Mouse (Mus musculus): Measurements from ENCODE around the gene Palm2. TPM values are rescaled to one million over a fixed set of nuclear protein-coding genes. Genes with fewer than 3 reads are reported as not detected.

The Palm2 gene
- polyA plus RNA-seq, 1 experiment from 2014 or later, result 1.4 TPM

GRCm38 (mm10) chr4:57625756-57626155 is 191.7 kb downstream of the Palm2 start:
- WGBS, result 63% methylated on average over 1 of the region's 1 CpGs
- no peaks in the 10 kb centered on the region for H3K9me3 ChIP-seq (ENCODE audit: control insufficient read depth, low read length)
- no peak for ATAC-seq (ENCODE audit: insufficient read depth, low FRiP score, low TSS enrichment)
- H3K36me3 ChIP-seq (ENCODE audit: control insufficient read depth, insufficient read depth, low read length), result no peaks in the 10 kb centered on the region
- no peak overlapping the region for H3K4me3 ChIP-seq (ENCODE audit: low read depth, low read length)
- H3K4me1 ChIP-seq (ENCODE audit: control insufficient read depth, insufficient read depth, low read length), result no peaks in the 10 kb centered on the region
- H3K27ac ChIP-seq (ENCODE audit: low read depth, low read length), result no peak overlapping the region
- no peaks in the 10 kb centered on the region for H3K27me3 ChIP-seq (ENCODE audit: control insufficient read depth, insufficient read depth, low read length)
- H3K4me2 ChIP-seq (ENCODE audit: low read depth), result no peak overlapping the region
- no peak for DNase-seq (ENCODE audit: low spot score)
- H3K9ac ChIP-seq (ENCODE audit: low read length), result no peak overlapping the region

- Histone ChIP-seq H3K4me3 (ENCODE audit: low read depth, low read length) (no peak overlapping the region), H3K27ac (ENCODE audit: low read depth, low read length) (no peak overlapping the region), H3K9ac (ENCODE audit: low read length) (no peak overlapping the region), H3K4me1 (ENCODE audit: control insufficient read depth, insufficient read depth, low read length) (no peaks in the 10 kb centered on the region), H3K36me3 (ENCODE audit: control insufficient read depth, insufficient read depth, low read length) (no peaks in the 10 kb centered on the region), H3K9me3 (ENCODE audit: control insufficient read depth, low read length) (no peaks in the 10 kb centered on the region), H3K27me3 (ENCODE audit: control insufficient read depth, insufficient read depth, low read length) (no peaks in the 10 kb centered on the region), H3K4me2 (ENCODE audit: low read depth) (no peak overlapping the region)
- DNase-seq (ENCODE audit: low spot score) (no peak), ATAC-seq (ENCODE audit: insufficient read depth, low FRiP score, low TSS enrichment) (no peak)
- 78% methylated on average over 5 of the region's 5 CpGs for WGBS
Measured at GRCm38 (mm10) chr4:57626921-57627320, 192.9 kb downstream of the Palm2 start.

- H3K36me3 ChIP-seq (ENCODE audit: control insufficient read depth, insufficient read depth, low read length), result no peaks in the 10 kb centered on the region
- no peak overlapping the region for H3K4me2 ChIP-seq (ENCODE audit: low read depth)
- no peaks in the 10 kb centered on the region for H3K27me3 ChIP-seq (ENCODE audit: control insufficient read depth, insufficient read depth, low read length)
- ATAC-seq (ENCODE audit: insufficient read depth, low FRiP score, low TSS enrichment) (no peak), DNase-seq (ENCODE audit: low spot score) (no peak)
- no peaks in the 10 kb centered on the region for H3K9me3 ChIP-seq (ENCODE audit: control insufficient read depth, low read length)
- no peak overlapping the region for H3K4me3 ChIP-seq (ENCODE audit: low read depth, low read length)
- H3K4me1 ChIP-seq (ENCODE audit: control insufficient read depth, insufficient read depth, low read length), result no peaks in the 10 kb centered on the region
- H3K27ac ChIP-seq (ENCODE audit: low read depth, low read length), result no peak overlapping the region
- H3K9ac ChIP-seq (ENCODE audit: low read length), result no peak overlapping the region
- WGBS, result 90% methylated on average over 5 of the region's 5 CpGs
Measured at GRCm38 (mm10) chr4:57632386-57632785, 198.3 kb downstream of the Palm2 start.

- DNase-seq (ENCODE audit: low spot score), result no peak
- 93% methylated on average over 7 of the region's 7 CpGs for WGBS
- Histone ChIP-seq H3K36me3 (ENCODE audit: control insufficient read depth, insufficient read depth, low read length) (no peaks in the 10 kb centered on the region), H3K27me3 (ENCODE audit: control insufficient read depth, insufficient read depth, low read length) (no peaks in the 10 kb centered on the region), H3K4me2 (ENCODE audit: low read depth) (no peak overlapping the region), H3K27ac (ENCODE audit: low read depth, low read length) (no peak overlapping the region), H3K9me3 (ENCODE audit: control insufficient read depth, low read length) (no peaks in the 10 kb centered on the region), H3K9ac (ENCODE audit: low read length) (no peak overlapping the region), H3K4me1 (ENCODE audit: control insufficient read depth, insufficient read depth, low read length) (no peaks in the 10 kb centered on the region), H3K4me3 (ENCODE audit: low read depth, low read length) (no peak overlapping the region)
- no peak for ATAC-seq (ENCODE audit: insufficient read depth, low FRiP score, low TSS enrichment)
Measured at GRCm38 (mm10) chr4:57633052-57633451, 199.0 kb downstream of the Palm2 start.

GRCm38 (mm10) chr4:57634956-57635355 is 200.9 kb downstream of the Palm2 start:
- H3K4me3 ChIP-seq (ENCODE audit: low read depth, low read length), result no peak overlapping the region
- no peak for DNase-seq (ENCODE audit: low spot score)
- ATAC-seq (ENCODE audit: insufficient read depth, low FRiP score, low TSS enrichment), result no peak
- no peak overlapping the region for H3K4me2 ChIP-seq (ENCODE audit: low read depth)
- H3K36me3 ChIP-seq (ENCODE audit: control insufficient read depth, insufficient read depth, low read length), result no peaks in the 10 kb centered on the region
- no peaks in the 10 kb centered on the region for H3K27me3 ChIP-seq (ENCODE audit: control insufficient read depth, insufficient read depth, low read length)
- WGBS, result 75% methylated on average over 1 of the region's 1 CpGs
- no peak overlapping the region for H3K9ac ChIP-seq (ENCODE audit: low read length)
- no peak overlapping the region for H3K27ac ChIP-seq (ENCODE audit: low read depth, low read length)
- H3K9me3 ChIP-seq (ENCODE audit: control insufficient read depth, low read length), result no peaks in the 10 kb centered on the region
- 0 out of 2 replicates have a peak, but pooled peaks cover 2% of the 10 kb centered on the region for H3K4me1 ChIP-seq (ENCODE audit: control insufficient read depth, insufficient read depth, low read length)

- ATAC-seq (ENCODE audit: insufficient read depth, low FRiP score, low TSS enrichment), result no peak
- DNase-seq (ENCODE audit: low spot score), result no peak
- Histone ChIP-seq H3K27ac (ENCODE audit: low read depth, low read length) (no peak overlapping the region), H3K36me3 (ENCODE audit: control insufficient read depth, insufficient read depth, low read length) (no peaks in the 10 kb centered on the region), H3K4me3 (ENCODE audit: low read depth, low read length) (no peak overlapping the region), H3K4me2 (ENCODE audit: low read depth) (no peak overlapping the region), H3K4me1 (ENCODE audit: control insufficient read depth, insufficient read depth, low read length) (0 out of 2 replicates have a peak, but pooled peaks cover 2% of the 10 kb centered on the region), H3K9me3 (ENCODE audit: control insufficient read depth, low read length) (no peaks in the 10 kb centered on the region), H3K9ac (ENCODE audit: low read length) (no peak overlapping the region), H3K27me3 (ENCODE audit: control insufficient read depth, insufficient read depth, low read length) (no peaks in the 10 kb centered on the region)
- WGBS, result 82% methylated on average over 9 of the region's 9 CpGs
Measured at GRCm38 (mm10) chr4:57636782-57637482, 202.9 kb downstream of the Palm2 start.

GRCm38 (mm10) chr4:57637636-57638386 is 203.8 kb downstream of the Palm2 start:
- Histone ChIP-seq H3K4me3 (ENCODE audit: low read depth, low read length) (peak overlapping the region; percentile 9), H3K4me2 (ENCODE audit: low read depth) (peak overlapping the region; percentile 30), H3K27ac (ENCODE audit: low read depth, low read length) (no peak overlapping the region), H3K9ac (ENCODE audit: low read length) (no peak overlapping the region), H3K9me3 (ENCODE audit: control insufficient read depth, low read length) (no peaks in the 10 kb centered on the region), H3K27me3 (ENCODE audit: control insufficient read depth, insufficient read depth, low read length) (no peaks in the 10 kb centered on the region), H3K36me3 (ENCODE audit: control insufficient read depth, insufficient read depth, low read length) (no peaks in the 10 kb centered on the region), H3K4me1 (ENCODE audit: control insufficient read depth, insufficient read depth, low read length) (0 out of 2 replicates have a peak, but pooled peaks cover 2% of the 10 kb centered on the region)
- DNase-seq (ENCODE audit: low spot score) (peak; percentile 31), ATAC-seq (ENCODE audit: insufficient read depth, low FRiP score, low TSS enrichment) (no peak)
- 45% methylated on average over 24 of the region's 24 CpGs for WGBS

GRCm38 (mm10) chr4:57638941-57639340 is 204.9 kb downstream of the Palm2 start:
- no peak overlapping the region for H3K4me2 ChIP-seq (ENCODE audit: low read depth)
- ATAC-seq (ENCODE audit: insufficient read depth, low FRiP score, low TSS enrichment) (no peak), DNase-seq (ENCODE audit: low spot score) (no peak)
- H3K27me3 ChIP-seq (ENCODE audit: control insufficient read depth, insufficient read depth, low read length), result no peaks in the 10 kb centered on the region
- 0 out of 2 replicates have a peak, but pooled peaks cover 2% of the 10 kb centered on the region for H3K4me1 ChIP-seq (ENCODE audit: control insufficient read depth, insufficient read depth, low read length)
- no peaks in the 10 kb centered on the region for H3K36me3 ChIP-seq (ENCODE audit: control insufficient read depth, insufficient read depth, low read length)
- H3K9me3 ChIP-seq (ENCODE audit: control insufficient read depth, low read length), result no peaks in the 10 kb centered on the region
- no peak overlapping the region for H3K9ac ChIP-seq (ENCODE audit: low read length)
- no peak overlapping the region for H3K27ac ChIP-seq (ENCODE audit: low read depth, low read length)
- no peak overlapping the region for H3K4me3 ChIP-seq (ENCODE audit: low read depth, low read length)
- 83% methylated on average over 9 of the region's 9 CpGs for WGBS

GRCm38 (mm10) chr4:57640222-57640621 is 206.2 kb downstream of the Palm2 start:
- Histone ChIP-seq H3K4me2 (ENCODE audit: low read depth) (no peak overlapping the region), H3K4me3 (ENCODE audit: low read depth, low read length) (no peak overlapping the region), H3K27me3 (ENCODE audit: control insufficient read depth, insufficient read depth, low read length) (no peaks in the 10 kb centered on the region), H3K9me3 (ENCODE audit: control insufficient read depth, low read length) (no peaks in the 10 kb centered on the region), H3K36me3 (ENCODE audit: control insufficient read depth, insufficient read depth, low read length) (no peaks in the 10 kb centered on the region), H3K27ac (ENCODE audit: low read depth, low read length) (no peak overlapping the region), H3K4me1 (ENCODE audit: control insufficient read depth, insufficient read depth, low read length) (0 out of 2 replicates have a peak, but pooled peaks cover 2% of the 10 kb centered on the region), H3K9ac (ENCODE audit: low read length) (no peak overlapping the region)
- no peak for ATAC-seq (ENCODE audit: insufficient read depth, low FRiP score, low TSS enrichment)
- 49% methylated on average over 7 of the region's 7 CpGs for WGBS
- no peak for DNase-seq (ENCODE audit: low spot score)

Data from neural tube, embryonic 11.5 days (tissue).